Mouse (Mus musculus) midbrain, embryonic 10.5 days (tissue): ENCODE data around the gene Exoc4. TPM values are rescaled to one million over a fixed set of nuclear protein-coding genes. Genes with fewer than 3 reads are reported as not detected.

Experiments used
- DNase-seq: peaks from one replicate; pipeline ENCODE4 v3.0.0-alpha.2; 2017; ENCODE audit warnings: low spot score
- H3K27ac ChIP-seq: fragments of 300-500 bp; sonication (generic); replicated peaks from 2 replicates; pipeline ENCODE4 v1.5.1; 2016; ENCODE audit warnings: mild to moderate bottlenecking
- H3K27me3 ChIP-seq: fragments of 300-500 bp; sonication (generic); 2 replicates; pipeline ENCODE4 v1.6.1; 2016; ENCODE audit warnings: low read depth, mild to moderate bottlenecking; ENCODE audit not compliant: poor library complexity, severe bottlenecking
- H3K36me3 ChIP-seq: fragments of 300-500 bp; sonication (generic); 2 replicates; pipeline ENCODE4 v1.6.1; 2016; ENCODE audit warnings: mild to moderate bottlenecking, moderate library complexity
- H3K4me1 ChIP-seq: fragments of 300-500 bp; sonication (generic); 2 replicates; pipeline ENCODE4 v1.6.1; 2016
- H3K4me3 ChIP-seq: fragments of 300-500 bp; sonication (generic); 2 replicates; pipeline ENCODE4 v1.5.1; 2016; ENCODE audit warnings: mild to moderate bottlenecking, moderate library complexity
- H3K9me3 ChIP-seq: fragments of 300-500 bp; sonication (generic); replicated peaks from 2 replicates; pipeline ENCODE4 v1.6.1; 2016; ENCODE audit warnings: mild to moderate bottlenecking
- WGBS: fragments of 180-500 bp; shearing (Covaris S2); methylation state at CpG from one replicate; pipeline ENCODE4 v1.1.7; 2016; 5-methylcytosine and 5-hydroxymethylcytosine counted together
- polyA plus RNA-seq: library from polyadenylated mRNA; unstranded; fragments of >200 nt; fragmentation: Nextera tagmentation; extraction: Ambion mirVana; gene quantifications from 2 replicates; pipeline ENCODE4 v1.2.1, GENCODE M21; 2016

Gene Exoc4
- polyA plus RNA-seq, 1 experiment from 2014 or later = 36.2 TPM

- H3K9me3 ChIP-seq = no peaks in the 10 kb centered on the region
- H3K36me3 ChIP-seq = no peaks in the 10 kb centered on the region
- H3K27me3 ChIP-seq = no peaks in the 10 kb centered on the region
- peaks cover 16% of the 10 kb centered on the region for H3K4me1 ChIP-seq
- no peak overlapping the region for H3K4me3 ChIP-seq
- 24% methylated on average over 7 of the region's 7 CpGs for WGBS
- no peak for DNase-seq
- no peak overlapping the region for H3K27ac ChIP-seq
Observed at GRCm38 (mm10) chr6:33999530-33999929, 750.6 kb downstream of the Exoc4 start.

GRCm38 (mm10) chr6:34000644-34001043 lies 751.8 kb downstream of the Exoc4 start:
- WGBS = 91% methylated on average over 7 of the region's 7 CpGs

GRCm38 (mm10) chr6:34003033-34003432 lies 754.1 kb downstream of the Exoc4 start:
- no peaks in the 10 kb centered on the region for H3K9me3 ChIP-seq
- no peak overlapping the region for H3K4me3 ChIP-seq
- no peaks in the 10 kb centered on the region for H3K27me3 ChIP-seq
- H3K27ac ChIP-seq = no peak overlapping the region
- H3K36me3 ChIP-seq = no peaks in the 10 kb centered on the region
- peaks cover 16% of the 10 kb centered on the region for H3K4me1 ChIP-seq
- no peak for DNase-seq
- WGBS = 28% methylated on average over 1 of the region's 1 CpGs

More at GRCm38 (mm10) chr6:34000644-34001043, 751.8 kb downstream of the Exoc4 start:
- no peak for DNase-seq
- Histone ChIP-seq H3K9me3 (no peaks in the 10 kb centered on the region), H3K36me3 (no peaks in the 10 kb centered on the region), H3K4me1 (peaks cover 16% of the 10 kb centered on the region), H3K27me3 (no peaks in the 10 kb centered on the region), H3K27ac (0 out of 2 replicates have a peak overlapping the region, but pooled peaks have one; percentile 24), H3K4me3 (no peak overlapping the region)

GRCm38 (mm10) chr6:34013469-34013868 lies 764.6 kb downstream of the Exoc4 start:
- WGBS = 84% methylated on average over 6 of the region's 6 CpGs
- Histone ChIP-seq H3K27ac (no peak overlapping the region), H3K36me3 (no peaks in the 10 kb centered on the region), H3K4me1 (peaks cover 3% of the 10 kb centered on the region; the same call in 1 of the 2 replicates), H3K4me3 (no peak overlapping the region), H3K27me3 (no peaks in the 10 kb centered on the region), H3K9me3 (peaks cover 4% of the 10 kb centered on the region; the same call in 1 of the 2 replicates)
- DNase-seq = no peak

Other genes starting within 250 kb of the Exoc4 start
- gene Chchd3, start 188.8 kb upstream of the Exoc4 start, polyA plus RNA-seq = 126 and 129 TPM in 2 replicates